Mouse (Mus musculus) midbrain, postnatal 0 days (tissue): Measurements from ENCODE around the gene Cox7a1. TPM values are rescaled to one million over a fixed set of nuclear protein-coding genes. Genes with fewer than 3 reads are reported as not detected.
"Not testable (repeated sequence)": the region's sequence is repeated elsewhere in the genome, so short reads cannot be mapped to it uniquely, and the experiment has no call there.

ENCODE experiments used
- ATAC-seq: fragments of 200-750 bp; cut with Nextera tagmentation; 2 replicates; pipeline ENCODE4 v1.8.0; 2017; ENCODE audit warnings: moderate number of reproducible peaks, mild to moderate bottlenecking, moderate TSS enrichment, moderate library complexity; ENCODE audit not compliant: low FRiP score
- DNase-seq: peaks from one replicate; pipeline ENCODE4 v3.0.0-alpha.2; 2015; ENCODE audit warnings: low spot score
- H3K27ac ChIP-seq: fragments of 300-500 bp; sonication (generic); 2 replicates; pipeline ENCODE4 v1.5.1; 2014; ENCODE audit warnings: low read depth, mild to moderate bottlenecking, low read length, mixed read lengths
- H3K27me3 ChIP-seq: fragments of 300-500 bp; sonication (generic); 2 replicates; pipeline ENCODE4 v1.6.1; 2014; ENCODE audit warnings: low read length, control low read depth, mixed read lengths; ENCODE audit not compliant: insufficient read depth
- H3K36me3 ChIP-seq: fragments of 300-500 bp; sonication (generic); 2 replicates; pipeline ENCODE4 v1.6.1; 2014; ENCODE audit warnings: low read length, control low read depth, mixed read lengths; ENCODE audit not compliant: insufficient read depth
- H3K4me1 ChIP-seq: fragments of 300-500 bp; sonication (generic); 2 replicates; pipeline ENCODE4 v1.6.1; 2014; ENCODE audit warnings: mild to moderate bottlenecking, control low read depth, antibody characterized with exemption, low read length, mixed read lengths; ENCODE audit not compliant: insufficient read depth
- H3K4me2 ChIP-seq: fragments of 300-500 bp; sonication (generic); 2 replicates; pipeline ENCODE4 v1.6.1; 2014; ENCODE audit warnings: low read depth, mild to moderate bottlenecking, low read length, mixed read lengths; ENCODE audit not compliant: poor library complexity, severe bottlenecking
- H3K4me3 ChIP-seq: fragments of 300-500 bp; sonication (generic); 2 replicates; pipeline ENCODE4 v1.5.1; 2014; ENCODE audit warnings: low read depth, mild to moderate bottlenecking, low read length, moderate library complexity
- H3K9ac ChIP-seq: fragments of 300-500 bp; sonication (generic); replicated peaks from 2 replicates; pipeline ENCODE4 v1.6.1; 2014; ENCODE audit warnings: mild to moderate bottlenecking, low read length, moderate library complexity, mixed read lengths; ENCODE audit not compliant: poor library complexity, severe bottlenecking
- H3K9me3 ChIP-seq: fragments of 300-500 bp; sonication (generic); 2 replicates; pipeline ENCODE4 v1.6.1; 2016; ENCODE audit warnings: low read length, control low read depth
- CTCF ChIP-seq: IDR thresholded peaks from 2 replicates; pipeline ENCODE4 v1.5.1; 2016; ENCODE audit warnings: antibody characterized with exemption, mild to moderate bottlenecking
- WGBS: fragments of 180-500 bp; shearing (Covaris S2); extraction: QIAGEN DNeasy Blood & Tissue Kit; methylation state at CpG from one replicate; pipeline ENCODE4 v1.1.7; 2014; 5-methylcytosine and 5-hydroxymethylcytosine counted together
- polyA plus RNA-seq: library from polyadenylated mRNA; unstranded; fragments of >200 nt; fragmentation: Nextera tagmentation; extraction: Ambion mirVana; gene quantifications from 2 replicates; pipeline ENCODE4 v1.2.1, GENCODE M21; 2015
- total RNA-seq: library from RNA; depleted of rRNA; stranded (reverse); fragments of >200 nt; gene quantifications from 2 replicates; pipeline ENCODE4 v1.2.3, GENCODE M21; 2014

Gene Cox7a1
- total and polyA plus RNA-seq, 2 experiments from 2014 or later = 8.8 TPM; not detected in 1

DNA sequence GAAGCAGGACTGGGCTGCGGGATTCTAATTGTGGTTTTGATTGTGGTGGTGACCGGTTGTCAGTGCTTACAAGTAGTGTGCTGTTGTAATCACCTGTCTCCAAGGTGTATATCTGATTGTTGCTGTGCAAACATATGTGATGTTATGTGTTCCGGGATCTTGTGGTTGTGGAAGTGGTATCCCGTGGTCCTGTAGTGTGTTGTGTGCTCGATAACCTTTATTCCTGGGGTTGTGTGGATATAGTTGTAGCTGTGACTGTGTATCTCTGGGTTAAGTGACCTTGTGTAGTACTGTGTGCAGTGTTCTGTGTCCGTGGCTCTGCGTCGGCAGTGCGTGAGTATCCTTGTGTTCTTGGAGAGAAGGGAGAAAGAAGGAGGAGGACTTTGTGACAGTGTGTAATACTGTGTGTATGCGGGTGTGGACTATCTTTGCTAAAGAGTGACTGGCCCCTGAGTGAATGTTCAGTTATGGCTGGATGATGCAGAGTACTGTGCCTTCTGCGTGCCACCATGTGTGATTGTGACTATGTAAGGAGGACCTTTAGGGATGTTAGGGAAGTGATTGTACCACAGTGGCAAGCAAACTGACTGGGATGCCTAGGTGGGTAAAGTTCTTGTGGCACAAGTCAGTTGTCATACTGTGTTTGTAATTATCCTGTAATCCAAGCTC lies 13.5 kb upstream of the Cox7a1 start:
- no peaks in the 10 kb centered on the region for H3K36me3 ChIP-seq
- no peak for DNase-seq
- 23% methylated on average over 11 of the region's 11 CpGs for WGBS
- TF ChIP-seq CTCF = no peak
- H3K4me3 ChIP-seq = peak overlapping the region; percentile 61
- H3K9ac ChIP-seq = peak overlapping the region; percentile 64
- peak overlapping the region; percentile 67 for H3K4me2 ChIP-seq
- no peaks in the 10 kb centered on the region for H3K27me3 ChIP-seq
- peak; percentile 32; the same call in 1 of the 2 replicates for ATAC-seq
- peak overlapping the region; percentile 89 for H3K27ac ChIP-seq
- no peaks in the 10 kb centered on the region for H3K9me3 ChIP-seq
- peaks cover 9% of the 10 kb centered on the region for H3K4me1 ChIP-seq

DNA sequence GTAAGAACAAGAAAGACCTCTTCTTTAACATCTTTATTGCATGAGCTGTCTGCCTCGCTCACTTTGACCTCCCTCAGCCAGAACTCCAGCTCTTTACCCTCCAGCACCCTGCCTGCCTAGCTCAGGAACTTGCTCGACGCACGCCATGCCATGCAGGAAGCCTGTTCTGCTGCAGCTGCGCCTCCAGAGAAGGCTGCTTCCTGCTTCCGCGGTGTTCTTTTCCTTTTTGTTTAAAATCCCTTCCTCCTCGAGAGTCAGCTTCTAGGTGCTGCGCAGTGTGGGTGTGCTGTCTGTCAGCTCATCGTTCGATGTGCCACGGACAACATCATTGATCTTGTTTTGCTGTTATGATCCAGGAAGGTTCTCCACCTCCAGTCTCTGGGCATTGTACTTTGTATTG lies 7.5 kb upstream of the Cox7a1 start:
- no peak for DNase-seq
- WGBS = 84% methylated on average over 12 of the region's 12 CpGs
- Histone ChIP-seq H3K4me2 (no peak overlapping the region), H3K36me3 (peaks cover 27% of the 10 kb centered on the region), H3K4me1 (no peaks in the 10 kb centered on the region), H3K27ac (no peak overlapping the region), H3K27me3 (no peaks in the 10 kb centered on the region), H3K4me3 (no peak overlapping the region), H3K9me3 (no peaks in the 10 kb centered on the region), H3K9ac (no peak overlapping the region)
- no peak for TF ChIP-seq CTCF
- ATAC-seq = no peak

DNA sequence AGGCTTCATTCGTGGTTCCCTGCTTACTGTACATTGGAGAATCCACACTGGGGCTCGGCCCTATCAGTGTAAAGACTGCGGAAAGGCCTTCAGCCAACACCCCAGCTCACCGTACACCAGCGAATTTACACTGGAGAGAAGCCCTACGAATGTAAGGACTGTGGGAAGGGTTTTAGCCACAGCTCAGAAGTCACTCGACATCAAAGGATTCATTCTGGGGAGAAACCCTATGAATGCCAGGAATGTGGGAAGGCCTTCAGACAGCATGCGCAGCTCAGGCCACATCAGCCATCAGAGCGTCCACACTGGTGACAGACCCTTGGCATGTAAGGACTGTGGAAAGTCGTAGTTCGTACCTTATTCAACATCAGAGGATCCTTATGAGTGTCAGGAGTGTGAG lies 5.7 kb upstream of the Cox7a1 start:
- no peak overlapping the region for H3K27ac ChIP-seq
- H3K4me1 ChIP-seq = no peaks in the 10 kb centered on the region
- H3K4me3 ChIP-seq = no peak overlapping the region
- WGBS = 85% methylated on average over 11 of the region's 11 CpGs
- no peak for TF ChIP-seq CTCF
- DNase-seq = no peak
- H3K4me2 ChIP-seq = no peak overlapping the region
- no peaks in the 10 kb centered on the region for H3K27me3 ChIP-seq
- ATAC-seq = no peak
- H3K9ac ChIP-seq = no peak overlapping the region
- no peaks in the 10 kb centered on the region for H3K9me3 ChIP-seq
- peaks cover 27% of the 10 kb centered on the region for H3K36me3 ChIP-seq

DNA sequence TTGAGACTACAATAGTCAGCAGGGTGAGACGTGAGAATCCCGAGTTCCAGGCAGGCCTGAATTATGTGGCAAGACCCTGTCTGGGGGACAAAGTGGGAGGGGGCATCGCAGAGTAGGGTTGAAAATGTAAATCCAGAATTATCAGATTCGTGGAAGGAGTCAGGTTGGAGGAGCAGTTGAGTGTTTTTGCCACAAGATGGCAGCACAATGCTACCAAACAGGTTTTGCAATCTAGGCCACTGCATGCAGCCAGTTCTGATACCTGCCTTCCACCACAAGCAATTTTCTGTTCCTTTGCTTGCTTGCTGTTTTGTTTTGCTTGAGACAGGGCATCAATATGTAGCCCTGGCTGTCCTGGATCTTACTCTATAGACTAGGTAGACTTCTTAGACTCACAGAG lies 2.6 kb upstream of the Cox7a1 start:
- TF ChIP-seq CTCF = peak; percentile 90
- WGBS = 2% methylated on average over 4 of the region's 4 CpGs
- Histone ChIP-seq H3K27ac (peak overlapping the region; percentile 59), H3K36me3 (peaks cover 35% of the 10 kb centered on the region), H3K9me3 (no peaks in the 10 kb centered on the region), H3K27me3 (no peaks in the 10 kb centered on the region), H3K4me3 (no peak overlapping the region), H3K4me2 (no peak overlapping the region), H3K9ac (no peak overlapping the region), H3K4me1 (no peaks in the 10 kb centered on the region)
- ATAC-seq (peak; percentile 61), DNase-seq (peak; percentile 87)

DNA sequence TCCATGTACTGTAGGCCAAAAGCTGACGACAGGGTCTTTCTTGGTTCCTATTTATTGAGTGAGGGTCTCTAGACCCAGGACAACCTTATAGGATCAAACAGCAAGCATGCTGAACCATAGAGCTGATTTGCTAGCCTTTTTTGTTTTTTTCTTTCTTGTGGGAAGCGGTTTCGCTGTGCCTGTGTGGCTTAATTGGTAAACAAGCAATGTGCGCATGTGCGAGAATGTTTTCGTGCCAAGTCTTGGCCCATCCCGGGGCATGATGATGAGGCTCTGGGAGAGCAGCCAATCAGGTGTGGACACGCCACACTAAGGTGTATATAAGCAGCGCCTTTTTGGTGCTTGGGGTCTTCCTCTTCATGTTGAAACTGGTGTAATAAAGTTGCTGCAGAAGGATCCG lies 2.0 kb upstream of the Cox7a1 start:
- DNase-seq, H3K9me3 ChIP-seq, H3K4me1 ChIP-seq, H3K27me3 ChIP-seq, H3K4me3 ChIP-seq, H3K4me2 ChIP-seq, H3K9ac ChIP-seq, ATAC-seq: not testable (repeated sequence)
- Histone ChIP-seq H3K27ac (peak overlapping the region; percentile 59), H3K36me3 (peaks cover 35% of the 10 kb centered on the region)
- WGBS = 92% methylated on average over 9 of the region's 10 CpGs

GRCm38 (mm10) chr7:30183189-30183588 lies 755 bp upstream of the Cox7a1 start:
- H3K4me3 ChIP-seq, DNase-seq, ATAC-seq, H3K4me2 ChIP-seq, H3K27me3 ChIP-seq, H3K9me3 ChIP-seq, H3K9ac ChIP-seq, H3K4me1 ChIP-seq, H3K27ac ChIP-seq: not testable (repeated sequence)
- 67% methylated on average over 7 of the region's 7 CpGs for whole genome bisulfite sequencing
- H3K36me3 ChIP-seq = peaks cover 40% of the 10 kb centered on the region
